Mouse (Mus musculus) CH12.LX (cell line): ENCODE measurements at regions not wholly inside any gene's neighbourhood (a gene's known extent, or its start where the extent isn't known, plus 50 kb on each side); places are given as distances from the start of the nearest gene placed in this dataset.
"Not testable (repeated sequence)": the region's sequence is repeated elsewhere in the genome, so short reads cannot be mapped to it uniquely, and the experiment has no call there.

Source experiments
- DNase-seq: peaks from one replicate; pipeline ENCODE4 v3.0.0-alpha.2; 2013; ENCODE audit errors: extremely low read depth
- H3K27ac ChIP-seq: 2 replicates; pipeline ENCODE4 v1.5.1; 2012; ENCODE audit warnings: low read depth, mild to moderate bottlenecking, control low read depth, moderate library complexity; ENCODE audit not compliant: insufficient read depth
- H3K27me3 ChIP-seq: replicated peaks from 2 replicates; pipeline ENCODE3; 2012; ENCODE audit warnings: inconsistent platforms
- H3K36me3 ChIP-seq, 2 experiments: replicated peaks in 1 of 2; 2 replicates each; pipeline versions ENCODE3 to v1.6.1; 2012; ENCODE audit warnings: inconsistent platforms in 1 of 2, low read length in 1 of 2, mild to moderate bottlenecking in 1 of 2, mixed read lengths in 1 of 2, moderate library complexity in 1 of 2; ENCODE audit not compliant: control insufficient read depth in 1 of 2, insufficient read depth in 1 of 2
- H3K4me1 ChIP-seq, 2 experiments: 2 replicates each; pipeline ENCODE4 v1.6.1; 2012; ENCODE audit warnings: inconsistent platforms in 1 of 2, moderate library complexity in 1 of 2; ENCODE audit not compliant: insufficient read depth in 2 of 2, control insufficient read depth in 1 of 2
- H3K4me2 ChIP-seq: 2 replicates; pipeline ENCODE4 v1.6.1; 2012; ENCODE audit warnings: low read depth, mild to moderate bottlenecking, control low read depth; ENCODE audit not compliant: poor library complexity, insufficient read depth, severe bottlenecking
- H3K4me3 ChIP-seq, 3 experiments: fragments of 150-350 bp in 1 of 3; sonication (generic) in 1 of 3; replicated peaks in 1 of 3; 2 replicates each; pipeline versions ENCODE3 to v1.5.1; 2011 to 2012; ENCODE audit warnings: low read depth in 2 of 3, low read length in 2 of 3, mild to moderate bottlenecking in 2 of 3, moderate library complexity in 2 of 3, control low read depth in 1 of 3, improper control_type of control experiment in 1 of 3, inconsistent platforms in 1 of 3, mixed read lengths in 1 of 3; ENCODE audit not compliant: poor library complexity in 1 of 3
- H3K79me2 ChIP-seq: replicated peaks from 2 replicates; pipeline ENCODE4 v1.6.1; 2012; ENCODE audit warnings: mild to moderate bottlenecking, moderate library complexity; ENCODE audit not compliant: control insufficient read depth, poor library complexity, insufficient read depth, severe bottlenecking; ENCODE audit errors: extremely low read depth
- H3K9ac ChIP-seq: 2 replicates; pipeline ENCODE4 v1.6.1; 2012; ENCODE audit warnings: low read depth, mild to moderate bottlenecking, control low read depth, moderate library complexity; ENCODE audit not compliant: insufficient read depth
- H3K9me3 ChIP-seq: replicated peaks from 2 replicates; pipeline ENCODE3; 2012; ENCODE audit warnings: low read length, inconsistent platforms, mixed read lengths
- BHLHE40 ChIP-seq: IDR thresholded peaks from 2 replicates; pipeline ENCODE4 v1.6.1; 2011; ENCODE audit warnings: mild to moderate bottlenecking, low read depth, low read length, improper control_type of control experiment
- CHD1 ChIP-seq: IDR thresholded peaks from 2 replicates; pipeline ENCODE4 v1.6.1; 2012; ENCODE audit warnings: low read depth, low read length, improper control_type of control experiment, inconsistent platforms
- CHD2 ChIP-seq: IDR thresholded peaks from 2 replicates; pipeline ENCODE4 v1.6.1; 2011; ENCODE audit warnings: low read length, improper control_type of control experiment
- CTCF ChIP-seq, 2 experiments: IDR thresholded peaks in 1 of 2; conservative IDR thresholded peaks in 1 of 2; 2 replicates each; pipeline ENCODE4 v1.5.1; 2011 to 2012; ENCODE audit warnings: low read depth in 2 of 2, low read length in 2 of 2, improper control_type of control experiment in 1 of 2, inconsistent platforms in 1 of 2, mild to moderate bottlenecking in 1 of 2, moderate library complexity in 1 of 2
- E2F4 ChIP-seq: IDR thresholded peaks from 2 replicates; pipeline ENCODE4 v1.6.1; 2011; ENCODE audit warnings: low read depth, low read length, improper control_type of control experiment; ENCODE audit not compliant: insufficient replicate concordance
- ELF1 ChIP-seq: IDR thresholded peaks from 2 replicates; pipeline ENCODE4 v1.6.1; 2014; ENCODE audit warnings: low read depth, mild to moderate bottlenecking, inconsistent platforms, low read length, improper control_type of control experiment
- EP300 ChIP-seq: IDR thresholded peaks from 2 replicates; pipeline ENCODE4 v1.6.1; 2011; ENCODE audit warnings: low read length, improper control_type of control experiment
- ETS1 ChIP-seq: conservative IDR thresholded peaks from 2 replicates; pipeline ENCODE4 v1.6.1; 2012; ENCODE audit warnings: low read depth, mild to moderate bottlenecking, inconsistent platforms, low read length, improper control_type of control experiment, moderate library complexity
- GABPA ChIP-seq: IDR thresholded peaks from 2 replicates; pipeline ENCODE4 v1.6.1; 2012; ENCODE audit warnings: low read depth, low read length, improper control_type of control experiment, inconsistent platforms; ENCODE audit not compliant: insufficient replicate concordance
- HCFC1 ChIP-seq: IDR thresholded peaks from 2 replicates; pipeline ENCODE4 v1.6.1; 2012; ENCODE audit warnings: low read depth, mild to moderate bottlenecking, inconsistent platforms, low read length, improper control_type of control experiment
- IRF4 ChIP-seq: IDR thresholded peaks from 2 replicates; pipeline ENCODE4 v1.6.1; 2014; ENCODE audit warnings: low read depth, mild to moderate bottlenecking, inconsistent platforms, low read length, improper control_type of control experiment
- JUN ChIP-seq: IDR thresholded peaks from 2 replicates; pipeline ENCODE4 v1.6.1; 2011; ENCODE audit warnings: low read depth, mild to moderate bottlenecking, low read length, improper control_type of control experiment, moderate library complexity; ENCODE audit not compliant: insufficient read depth
- JUND ChIP-seq: conservative IDR thresholded peaks from 2 replicates; pipeline ENCODE4 v1.6.1; 2011; ENCODE audit warnings: low read depth, low read length, improper control_type of control experiment
- KAT2A ChIP-seq: IDR thresholded peaks from 2 replicates; pipeline ENCODE4 v1.6.1; 2012; ENCODE audit warnings: low read length, improper control_type of control experiment, inconsistent platforms; ENCODE audit not compliant: insufficient replicate concordance
- MAFK ChIP-seq: IDR thresholded peaks from 2 replicates; pipeline ENCODE4 v1.6.1; 2011; ENCODE audit warnings: low read length, improper control_type of control experiment; ENCODE audit not compliant: insufficient replicate concordance
- MAX ChIP-seq: IDR thresholded peaks from 2 replicates; pipeline ENCODE4 v1.6.1; 2011; ENCODE audit warnings: low read length, improper control_type of control experiment
- MAZ ChIP-seq: IDR thresholded peaks from 2 replicates; pipeline ENCODE4 v1.6.1; 2012; ENCODE audit warnings: low read depth, mild to moderate bottlenecking, inconsistent platforms, low read length, improper control_type of control experiment, moderate library complexity
- MEF2A ChIP-seq: IDR thresholded peaks from 2 replicates; pipeline ENCODE4 v1.6.1; 2014; ENCODE audit warnings: low read depth, mild to moderate bottlenecking, inconsistent platforms, low read length, improper control_type of control experiment, borderline replicate concordance
- MXI1 ChIP-seq: IDR thresholded peaks from 2 replicates; pipeline ENCODE4 v1.6.1; 2011; ENCODE audit warnings: mild to moderate bottlenecking, low read depth, low read length, improper control_type of control experiment
- MYC ChIP-seq: IDR thresholded peaks from 2 replicates; pipeline ENCODE4 v1.6.1; 2011; ENCODE audit warnings: low read depth, mild to moderate bottlenecking, improper control_type of control experiment, low read length
- NELFE ChIP-seq: IDR thresholded peaks from 2 replicates; pipeline ENCODE4 v1.6.1; 2011; ENCODE audit warnings: low read depth, low read length, improper control_type of control experiment
- NRF1 ChIP-seq: IDR thresholded peaks from 2 replicates; pipeline ENCODE4 v1.6.1; 2014; ENCODE audit warnings: low read depth, mild to moderate bottlenecking, inconsistent platforms, low read length, improper control_type of control experiment, moderate library complexity
- PAX5 ChIP-seq: IDR thresholded peaks from 2 replicates; pipeline ENCODE4 v1.6.1; 2012; ENCODE audit warnings: low read length, inconsistent platforms, mixed read lengths
- POLR2A ChIP-seq: IDR thresholded peaks from 2 replicates; pipeline ENCODE4 v1.6.1; 2011; ENCODE audit warnings: low read depth, mild to moderate bottlenecking, improper control_type of control experiment, low read length
- POLR2AphosphoS2 ChIP-seq: IDR thresholded peaks from 2 replicates; pipeline ENCODE4 v1.6.1; 2011; ENCODE audit warnings: low read depth, low read length, improper control_type of control experiment
- RAD21 ChIP-seq: IDR thresholded peaks from 2 replicates; pipeline ENCODE4 v1.6.1; 2011; ENCODE audit warnings: low read depth, mild to moderate bottlenecking, low read length, improper control_type of control experiment, moderate library complexity
- RCOR1 ChIP-seq: conservative IDR thresholded peaks from 2 replicates; pipeline ENCODE4 v1.6.1; 2012; ENCODE audit warnings: low read depth, mild to moderate bottlenecking, inconsistent platforms, low read length, improper control_type of control experiment
- SIN3A ChIP-seq: IDR thresholded peaks from 2 replicates; pipeline ENCODE4 v1.6.1; 2012; ENCODE audit warnings: low read length, improper control_type of control experiment, inconsistent platforms
- SMC3 ChIP-seq: IDR thresholded peaks from 2 replicates; pipeline ENCODE4 v1.6.1; 2011; ENCODE audit warnings: low read depth, low read length, improper control_type of control experiment
- TBP ChIP-seq: conservative IDR thresholded peaks from 2 replicates; pipeline ENCODE4 v1.6.1; 2011; ENCODE audit warnings: low read depth, low read length, improper control_type of control experiment
- TCF12 ChIP-seq: IDR thresholded peaks from 2 replicates; pipeline ENCODE4 v1.6.1; 2014; ENCODE audit warnings: low read depth, mild to moderate bottlenecking, inconsistent platforms, low read length, improper control_type of control experiment
- UBTF ChIP-seq: IDR thresholded peaks from 2 replicates; pipeline ENCODE4 v1.6.1; 2012; ENCODE audit warnings: low read depth, mild to moderate bottlenecking, inconsistent platforms, low read length, improper control_type of control experiment, moderate library complexity
- USF1 ChIP-seq: IDR thresholded peaks from 2 replicates; pipeline ENCODE4 v1.6.1; 2014; ENCODE audit warnings: low read depth, mild to moderate bottlenecking, inconsistent platforms, low read length, improper control_type of control experiment
- USF2 ChIP-seq: conservative IDR thresholded peaks from 2 replicates; pipeline ENCODE4 v1.6.1; 2011; ENCODE audit warnings: low read depth, low read length, improper control_type of control experiment
- ZC3H11A ChIP-seq: IDR thresholded peaks from 2 replicates; pipeline ENCODE4 v1.6.1; 2012; ENCODE audit warnings: low read depth, mild to moderate bottlenecking, inconsistent platforms, low read length, improper control_type of control experiment
- ZKSCAN1 ChIP-seq: IDR thresholded peaks from 2 replicates; pipeline ENCODE4 v1.6.1; 2012; ENCODE audit warnings: low read depth, inconsistent platforms, low read length, improper control_type of control experiment, borderline replicate concordance
- ZMIZ1 ChIP-seq: IDR thresholded peaks from 2 replicates; pipeline ENCODE4 v1.6.1; 2012; ENCODE audit warnings: low read depth, mild to moderate bottlenecking, inconsistent platforms, low read length, improper control_type of control experiment
- ZNF384 ChIP-seq: IDR thresholded peaks from 2 replicates; pipeline ENCODE4 v1.6.1; 2012; ENCODE audit warnings: low read depth, low read length, improper control_type of control experiment, inconsistent platforms
- dilution Hi-C: fragments of 300-500 bp; cut with MboI; formaldehyde crosslinking; loops from 2 replicates; pipeline ENCODE4 v1.14.3; 2020; ENCODE audit warnings: low sequenced_read_pairs; ENCODE audit not compliant: extremely low pct_unique_long_range_greater_than_20kb, extremely low pct_ligation_motif_present
- in situ Hi-C: fragments of 300-500 bp; cut with MboI; formaldehyde crosslinking; loops from 3 replicates; pipeline ENCODE4 v1.14.3; 2019; ENCODE audit warnings: low sequenced_read_pairs, low pct_ligation_motif_present, low pct_unique_long_range_greater_than_20kb, mixed read lengths

- peak overlapping the region; percentile 75 for H3K27ac ChIP-seq
- dilution Hi-C loops: no loop called here
Observed at GRCm38 (mm10) chr17:79975997-79976443, 80.1 kb upstream of the Atl2 start.

GRCm38 (mm10) chr17:79975150-79975757 is 79.3 kb upstream of the Atl2 start:
- dilution Hi-C loops, H3K9me3 ChIP-seq, H3K36me3 ChIP-seq, H3K79me2 ChIP-seq, DNase-seq, in situ Hi-C loops, H3K27me3 ChIP-seq: not testable (repeated sequence)
- peaks cover 29 to 40% of the 10 kb centered on the region in 2 experiments for H3K4me1 ChIP-seq
- peak; percentile 73; the same call in 1 of the 2 replicates for TF ChIP-seq CHD2
- peak; percentile 29; the same call in 1 of the 2 replicates for TF ChIP-seq POLR2A
- peak; percentile 52; the same call in 1 of the 2 replicates for TF ChIP-seq ELF1
- H3K4me2 ChIP-seq: peak overlapping the region; percentile 98
- peak overlapping the region; percentile 73 for H3K9ac ChIP-seq
- H3K27ac ChIP-seq: peak overlapping the region; percentile 75
- H3K4me3 ChIP-seq: peak overlapping the region in 2 of 3 experiments; percentile 62 to 63

More at GRCm38 (mm10) chr17:79975997-79976443, 80.1 kb upstream of the Atl2 start:
- Histone ChIP-seq H3K9me3 (no peaks in the 10 kb centered on the region), H3K4me1 (peaks cover 30 to 47% of the 10 kb centered on the region in 2 experiments), H3K9ac (peak overlapping the region; percentile 73), H3K79me2 (no peaks in the 10 kb centered on the region), H3K4me3 (peak overlapping the region in 2 of 3 experiments; percentile 45 to 63), H3K4me2 (peak overlapping the region; percentile 98), H3K36me3 (peaks cover 0 to 5% of the 10 kb centered on the region in 2 experiments)
- in situ Hi-C loops: no loop called here
- no peak for DNase-seq
- TF ChIP-seq ZKSCAN1 (no peak), CHD2 (no peak), PAX5 (no peak), POLR2AphosphoS2 (0 out of 2 replicates have a peak, but pooled peaks have one; percentile 45), UBTF (no peak), MXI1 (peak; percentile 62; the same call in 1 of the 2 replicates), CTCF (conservative IDR thresholded peaks at IDR 0.05 in 1 of 2, IDR thresholded peaks at IDR 0.05 in 1 of 2; ENCODE audit: low read depth in 2 of 2, low read length in 2 of 2) (no peak), JUN (no peak), USF2 (no peak), MAFK (no peak), TCF12 (0 out of 2 replicates have a peak, but pooled peaks have one; percentile 38), ZNF384 (no peak), JUND (no peak), NELFE (peak; percentile 64), NRF1 (0 out of 2 replicates have a peak, but pooled peaks have one; percentile 32), TBP (no peak; the same call in 1 of the 2 replicates), BHLHE40 (peak; percentile 75; the same call in 1 of the 2 replicates), CHD1 (no peak), MAX (0 out of 2 replicates have a peak, but pooled peaks have one; percentile 39), USF1 (no peak), MEF2A (no peak; the same call in 1 of the 2 replicates), RAD21 (no peak), MAZ (no peak), ZMIZ1 (peak; percentile 44; the same call in 1 of the 2 replicates), GABPA (no peak), EP300 (no peak), ETS1 (no peak), KAT2A (no peak), POLR2A (peak; percentile 58), SMC3 (no peak), IRF4 (no peak), HCFC1 (no peak), ELF1 (no peak), E2F4 (no peak), RCOR1 (no peak), ZC3H11A (no peak), MYC (0 out of 2 replicates have a peak, but pooled peaks have one; percentile 45), SIN3A (no peak)
- TF ChIP-seq, all 38 proteins: peak for 10
- H3K27me3 ChIP-seq: no peaks in the 10 kb centered on the region
